Mouse (Mus musculus) adrenal gland, postnatal 14 days (tissue): ENCODE measurements around the gene Pmfbp1. TPM values are rescaled to one million over a fixed set of nuclear protein-coding genes. Genes with fewer than 3 reads are reported as not detected.
A peak's percentile ranks its signal among the peaks of the same experiment; 100 is the strongest.

Source experiments
- DNase-seq: peaks from one replicate; pipeline ENCODE4 v3.0.0; 2021; ENCODE audit warnings: mixed read lengths
- total RNA-seq: library from RNA; stranded (reverse); gene quantifications from 2 replicates; pipeline ENCODE4 v1.2.3, GENCODE M21; 2021

The Pmfbp1 gene
- total RNA-seq, 1 experiment from 2014 or later, result not detected

- DNase-seq, result no peak
Observed at GRCm38 (mm10) chr8:109499009-109499717, 5.3 kb downstream of the Pmfbp1 start.

DNA sequence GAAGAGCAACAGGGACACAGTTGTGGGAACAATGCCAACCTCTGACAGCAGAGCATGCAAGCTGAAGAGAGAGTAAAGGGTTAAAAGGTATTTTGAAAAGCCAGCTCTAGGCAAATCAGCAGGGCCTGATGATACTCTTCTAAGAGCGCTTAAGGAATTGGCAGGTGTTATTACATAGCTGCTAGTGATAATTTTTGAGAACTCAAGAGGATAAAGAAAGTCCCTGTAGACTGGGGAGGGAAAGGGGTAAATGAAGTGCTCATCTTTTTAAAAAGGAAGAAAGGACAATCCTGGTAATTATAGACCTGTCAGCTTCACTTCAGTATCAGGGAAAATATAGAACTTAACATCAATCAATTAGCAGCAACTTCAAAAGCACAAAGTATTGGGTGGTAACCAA lies 9.7 kb downstream of the Pmfbp1 start:
- DNase-seq, result no peak

DNA sequence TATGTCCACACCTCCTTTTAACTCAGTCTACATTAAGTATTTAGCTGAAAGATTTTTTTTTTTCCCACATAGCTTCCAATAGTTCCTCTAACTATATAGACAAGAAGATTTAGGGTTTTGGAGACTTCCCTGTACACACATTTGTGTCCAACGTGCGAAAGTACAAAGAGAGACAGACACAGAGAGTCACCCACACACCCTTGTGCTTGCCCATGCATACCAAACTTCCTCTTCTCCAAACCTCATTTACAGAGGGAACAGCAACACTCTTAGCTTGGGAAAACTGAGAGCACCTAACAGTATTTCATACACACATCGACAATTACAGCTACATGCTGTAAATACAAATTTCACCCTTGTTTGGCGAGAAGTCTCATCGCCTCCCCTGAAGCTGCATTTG lies 11.7 kb downstream of the Pmfbp1 start:
- DNase-seq, result no peak

DNA sequence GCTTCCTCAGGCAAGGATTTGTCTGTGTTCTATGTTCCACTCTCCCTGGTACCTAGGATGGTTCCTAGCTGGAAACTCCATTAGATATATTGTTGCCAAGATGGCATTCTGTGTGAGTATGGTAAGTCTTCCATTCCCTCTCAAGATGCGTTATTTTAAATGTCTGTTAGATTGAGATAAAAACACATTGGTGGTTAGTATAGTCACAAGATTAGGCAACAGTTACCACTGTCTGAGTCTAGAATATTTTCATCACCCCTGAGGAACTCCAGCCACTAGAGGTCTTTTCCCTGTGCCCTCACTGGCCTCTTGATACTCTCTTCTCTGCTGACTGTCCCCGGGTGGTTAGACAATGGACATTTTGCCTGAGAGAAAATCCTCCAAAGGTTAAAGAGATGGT lies 30.2 kb downstream of the Pmfbp1 start:
- no peak for DNase-seq

DNA sequence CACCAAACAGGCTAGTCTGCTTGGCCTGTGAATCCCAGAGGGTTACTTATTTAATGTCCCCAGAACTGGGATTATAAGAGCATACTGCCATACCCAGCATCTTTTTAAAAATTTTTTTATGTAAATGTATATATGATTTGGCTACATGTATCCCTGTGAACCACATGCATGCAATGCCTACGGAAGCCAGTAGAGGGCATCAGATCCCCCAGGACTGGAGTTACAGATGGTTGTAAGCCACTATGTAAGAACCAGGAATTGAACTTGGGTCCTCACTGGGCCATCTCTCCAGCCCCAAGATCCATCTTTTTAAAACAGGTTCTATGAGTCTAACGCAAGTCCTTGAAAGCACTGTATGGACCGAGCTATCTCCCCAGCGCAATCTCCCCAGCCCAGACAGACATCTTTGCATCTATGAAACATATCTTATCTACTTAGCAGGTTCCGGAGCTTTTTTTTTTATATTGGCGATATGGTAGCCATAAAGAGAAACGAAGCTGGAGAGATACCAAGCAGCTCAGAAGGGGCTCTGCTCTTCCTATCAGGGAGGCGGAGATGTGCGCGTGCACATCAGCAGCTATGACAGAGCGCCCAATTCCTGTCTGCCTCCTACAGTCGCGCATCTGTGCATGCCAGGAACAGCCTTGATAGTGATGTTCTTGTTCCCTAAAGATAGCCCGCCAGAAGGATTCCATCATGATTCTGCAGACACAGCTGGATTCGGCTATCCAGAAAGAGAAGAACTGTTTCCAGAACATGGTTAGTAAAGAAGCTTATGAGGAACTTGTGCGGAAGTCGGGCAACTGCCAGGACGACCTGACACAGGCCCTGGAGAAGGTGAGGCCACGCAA lies 41.5 kb downstream of the Pmfbp1 start:
- peak; percentile 51 for DNase-seq

DNA sequence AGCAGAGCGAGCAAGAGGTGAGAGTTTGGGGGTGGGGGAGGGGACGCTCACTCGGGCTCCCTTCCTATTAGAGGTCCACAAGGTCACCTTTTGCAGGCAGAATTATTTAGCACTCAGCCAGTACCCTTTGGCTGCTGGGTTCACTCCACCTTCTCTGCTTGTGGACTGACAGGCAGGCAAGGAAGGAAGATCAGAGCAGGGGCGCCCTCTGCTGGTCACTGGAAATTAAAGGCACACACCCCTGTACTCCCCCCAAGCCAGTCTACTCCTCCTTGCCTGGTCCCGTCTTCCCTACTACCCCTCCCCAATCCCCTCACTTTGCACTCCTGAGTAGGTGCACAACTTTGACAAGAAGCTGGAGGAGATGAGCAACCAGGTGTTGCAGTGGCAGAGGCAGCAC lies 42.9 kb downstream of the Pmfbp1 start:
- DNase-seq, result peak; percentile 85

- no peak for DNase-seq
Observed at GRCm38 (mm10) chr8:109542165-109542564, 48.3 kb downstream of the Pmfbp1 start.

- no peak for DNase-seq
Observed at GRCm38 (mm10) chr8:109542748-109543519, 49.1 kb downstream of the Pmfbp1 start.

- no peak for DNase-seq
Observed at GRCm38 (mm10) chr8:109544049-109544448, 50.2 kb downstream of the Pmfbp1 start.

DNA sequence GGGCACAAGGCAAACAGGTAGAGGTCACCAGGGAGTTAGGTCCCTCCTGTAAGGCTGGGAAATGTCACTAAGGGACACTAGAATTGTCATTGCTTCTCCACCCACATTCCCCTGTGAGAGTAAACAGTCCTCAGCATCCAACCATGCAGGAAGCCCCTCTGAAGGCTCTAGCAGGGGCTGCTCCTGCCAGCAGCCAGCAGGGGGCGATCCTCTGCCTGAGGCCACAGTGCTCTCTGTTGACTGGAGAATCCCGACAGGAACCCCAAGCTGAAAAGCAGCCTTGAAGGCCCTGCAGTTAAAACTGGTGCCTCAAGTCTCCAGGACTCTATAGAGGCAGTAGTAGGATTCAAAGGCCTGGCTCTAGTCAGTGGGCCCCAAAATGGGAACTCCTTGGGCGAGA lies 57.8 kb downstream of the Pmfbp1 start:
- peak; percentile 32 for DNase-seq

DNA sequence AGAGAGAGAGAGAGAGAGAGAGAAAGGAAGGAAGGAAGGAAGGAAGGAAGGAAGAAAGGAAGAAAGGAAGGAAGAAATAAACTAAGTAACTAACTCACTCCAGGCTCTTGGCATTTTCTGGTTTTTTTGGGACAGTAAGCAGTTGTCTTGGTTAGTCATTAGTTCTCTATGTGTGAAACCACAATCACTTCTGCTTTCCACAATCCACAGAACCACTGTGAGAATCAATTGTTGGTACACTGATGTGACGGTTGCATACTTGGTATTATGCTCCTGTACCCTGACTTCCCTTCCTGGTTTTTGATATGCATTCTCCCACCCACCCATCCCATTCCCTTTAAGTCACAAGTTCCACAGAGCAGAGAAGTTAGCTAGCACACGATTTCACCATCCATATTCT lies 70.1 kb downstream of the Pmfbp1 start:
- DNase-seq, result no peak

- DNase-seq, result no peak
Observed at GRCm38 (mm10) chr8:109564766-109565165, 70.9 kb downstream of the Pmfbp1 start.

GRCm38 (mm10) chr8:109565498-109566333 lies 71.9 kb downstream of the Pmfbp1 start, which contains the start of the genes Dhx38 and Txnl4b:
Gene Dhx38 (minus strand): TSS chr8:109565861.
Gene Txnl4b (plus strand): TSS chr8:109565892.
- DNase-seq, result peak; percentile 99

GRCm38 (mm10) chr8:109571139-109571538 lies 77.3 kb downstream of the Pmfbp1 start:
- DNase-seq, result no peak

DNA sequence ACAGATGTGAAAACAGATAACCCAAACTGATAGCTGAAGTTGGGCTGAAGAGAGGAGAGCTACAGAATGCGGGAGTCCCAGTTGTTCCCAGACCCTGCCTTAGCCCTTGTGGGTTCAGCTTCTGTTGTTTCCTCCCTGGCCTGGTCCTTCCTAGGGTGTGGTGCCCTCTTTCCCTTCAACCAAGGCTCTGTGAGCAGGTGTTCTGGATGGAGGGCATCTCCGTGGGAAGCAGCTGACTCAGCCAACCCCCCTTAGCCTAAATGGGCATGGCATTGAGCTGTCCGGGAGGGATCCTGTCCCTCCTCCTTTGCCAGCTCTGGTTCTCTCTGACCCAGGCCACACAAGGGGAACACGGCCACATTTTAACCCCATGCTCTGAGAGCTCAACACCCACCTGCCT lies 82.5 kb downstream of the Pmfbp1 start:
- DNase-seq, result no peak

GRCm38 (mm10) chr8:109578900-109579301 lies 85.1 kb downstream of the Pmfbp1 start, which contains the start of gene Hp:
Gene Hp (minus strand): TSS chr8:109579172.
- DNase-seq, result peak; percentile 31

DNA sequence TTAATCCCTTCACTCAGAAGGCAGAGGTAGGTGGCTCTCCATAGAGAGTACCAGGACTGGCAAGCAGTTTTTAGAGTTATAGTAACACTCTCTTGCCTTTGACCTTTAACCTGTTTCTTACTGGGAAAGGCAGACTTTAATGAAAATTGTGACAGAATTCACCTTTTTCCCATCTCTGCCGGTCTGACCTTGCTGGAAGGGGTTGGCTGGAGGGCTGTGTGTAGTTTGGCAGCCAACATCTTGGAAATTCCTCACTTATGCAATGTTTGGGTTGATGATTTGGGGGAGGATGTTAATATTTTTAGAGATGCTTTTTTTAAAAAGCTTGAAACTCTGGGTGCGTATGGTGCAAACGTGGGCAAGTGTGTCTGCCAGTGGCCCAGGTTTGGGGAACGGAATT lies 90.5 kb downstream of the Pmfbp1 start:
- peak; percentile 8 for DNase-seq

DNA sequence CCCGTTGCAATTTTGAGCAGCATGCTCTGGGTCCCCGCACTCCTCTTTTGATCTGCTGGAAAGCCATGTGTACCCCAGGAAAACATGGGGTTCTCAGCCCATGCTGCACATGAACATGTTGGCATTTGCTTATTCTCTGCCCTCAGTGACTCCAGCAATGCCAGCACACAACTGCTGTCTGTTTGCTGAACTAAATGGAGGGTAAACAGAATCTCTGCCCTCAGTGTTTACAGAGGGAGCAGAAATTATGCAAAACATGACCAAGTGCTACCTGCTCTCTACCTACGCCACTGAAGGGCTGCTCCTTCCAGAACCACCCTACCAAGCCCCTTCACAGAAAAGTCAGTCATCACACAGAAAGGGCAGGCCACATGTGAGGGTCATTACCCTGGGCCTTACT lies 91.0 kb downstream of the Pmfbp1 start:
- no peak for DNase-seq

DNA sequence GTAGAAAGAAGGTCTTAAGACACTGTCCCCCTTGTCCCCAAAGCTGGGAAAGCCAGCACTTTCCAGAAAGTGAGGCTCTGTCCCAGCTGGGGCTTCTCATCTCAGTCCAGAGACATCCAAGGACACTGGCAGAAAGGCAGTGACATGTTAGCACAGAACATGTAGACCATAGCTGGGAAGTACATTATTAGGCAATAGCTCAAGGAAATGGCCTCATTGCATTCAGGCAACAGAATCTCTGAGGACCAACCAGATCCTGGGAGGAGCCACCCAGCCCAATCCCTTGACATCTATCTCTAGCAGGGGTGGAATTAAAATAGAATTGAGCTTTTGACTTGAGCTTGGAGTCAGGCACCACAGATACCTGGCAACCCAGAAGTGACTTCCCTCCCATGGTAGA lies 91.8 kb downstream of the Pmfbp1 start:
- DNase-seq, result no peak

DNA sequence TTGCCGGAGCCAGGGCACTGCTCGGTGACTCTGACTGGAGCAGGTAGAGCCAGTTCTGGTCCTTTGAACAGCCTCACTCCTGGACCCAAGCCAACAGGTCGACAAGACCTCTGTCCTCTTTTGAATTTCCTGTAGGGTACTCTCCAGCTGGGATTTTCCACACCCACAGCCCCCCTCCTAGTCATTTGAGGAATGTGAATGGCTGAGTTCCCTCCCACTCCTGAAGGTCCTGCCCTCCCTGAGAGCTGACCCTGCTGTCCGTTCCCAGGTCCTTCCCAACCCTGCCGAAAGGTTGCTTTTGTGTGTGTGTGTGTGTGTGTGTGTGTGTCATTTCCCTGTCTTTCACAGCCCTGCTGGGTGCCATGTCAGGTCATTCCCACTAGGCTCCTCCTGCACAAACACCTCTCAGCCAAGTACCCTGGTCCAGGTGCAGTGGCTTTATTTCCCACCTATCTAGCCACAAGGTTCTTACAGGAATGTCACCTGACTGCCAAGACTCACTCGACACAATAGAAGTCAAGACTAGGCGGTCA lies 93.2 kb downstream of the Pmfbp1 start:
- DNase-seq, result peak; percentile 16

GRCm38 (mm10) chr8:109590901-109591300 lies 97.1 kb downstream of the Pmfbp1 start:
- no peak for DNase-seq
